Mouse (Mus musculus) stomach, postnatal 0 days (tissue): ENCODE results near the gene Gm10800.

ENCODE experiments used
- CTCF ChIP-seq: IDR thresholded peaks from 2 replicates; pipeline ENCODE4 v1.5.1; 2016; ENCODE audit warnings: antibody characterized with exemption, low read depth, mild to moderate bottlenecking, moderate library complexity
- EP300 ChIP-seq: optimal IDR thresholded peaks from 2 replicates; pipeline ENCODE3; 2016; ENCODE audit warnings: antibody characterized with exemption

DNA sequence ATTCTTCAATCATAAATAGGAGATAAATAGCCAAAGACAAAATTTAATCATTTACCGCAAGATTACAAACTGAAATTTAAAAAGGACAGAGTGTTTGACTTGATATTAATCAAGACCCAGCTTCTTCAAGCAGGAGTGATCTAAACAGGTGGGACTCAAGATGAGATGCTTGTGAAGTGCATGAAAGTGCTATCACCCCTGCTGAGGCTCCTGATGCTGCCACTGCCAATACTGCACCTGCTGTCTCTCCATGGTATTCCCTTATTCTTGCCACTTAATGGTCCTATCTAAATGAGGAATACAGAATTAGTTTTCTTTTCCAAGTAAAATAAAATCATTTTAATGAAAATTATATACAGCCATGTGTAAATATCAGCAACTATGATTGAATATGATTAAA is 30.4 kb upstream of the Gm10800 start:
- no peak for TF ChIP-seq CTCF
- TF ChIP-seq EP300, result no peak
